Mouse (Mus musculus) limb, embryonic 11.5 days (tissue): ENCODE results near the gene Tbccd1. TPM values are rescaled to one million over a fixed set of nuclear protein-coding genes. Genes with fewer than 3 reads are reported as not detected.

Source experiments
- ATAC-seq: fragments of 200-750 bp; cut with Nextera tagmentation; 2 replicates; pipeline ENCODE4 v1.8.0; 2017; ENCODE audit warnings: low read depth; ENCODE audit not compliant: insufficient number of reproducible peaks, low FRiP score, low TSS enrichment
- DNase-seq: peaks from one replicate; pipeline ENCODE4 v3.0.0-alpha.2; 2015; ENCODE audit warnings: low spot score
- H3K27ac ChIP-seq: fragments of 300-500 bp; sonication (generic); replicated peaks from 2 replicates; pipeline ENCODE4 v1.5.1; 2014; ENCODE audit warnings: low read depth, mild to moderate bottlenecking, low read length
- H3K27me3 ChIP-seq: fragments of 300-500 bp; sonication (generic); 2 replicates; pipeline ENCODE4 v1.6.1; 2014; ENCODE audit warnings: mild to moderate bottlenecking, low read length, mixed read lengths; ENCODE audit not compliant: control insufficient read depth, insufficient read depth
- H3K36me3 ChIP-seq: fragments of 300-500 bp; sonication (generic); 2 replicates; pipeline ENCODE4 v1.6.1; 2014; ENCODE audit warnings: mild to moderate bottlenecking, low read length, moderate library complexity, mixed read lengths; ENCODE audit not compliant: control insufficient read depth, insufficient read depth
- H3K4me1 ChIP-seq: fragments of 300-500 bp; sonication (generic); 2 replicates; pipeline ENCODE4 v1.6.1; 2014; ENCODE audit warnings: low read length, mixed read lengths; ENCODE audit not compliant: control insufficient read depth, insufficient read depth
- H3K4me2 ChIP-seq: fragments of 300-500 bp; sonication (generic); 2 replicates; pipeline ENCODE4 v1.6.1; 2014; ENCODE audit warnings: low read depth, mild to moderate bottlenecking, moderate library complexity; ENCODE audit not compliant: severe bottlenecking
- H3K4me3 ChIP-seq: fragments of 300-500 bp; sonication (generic); 2 replicates; pipeline ENCODE4 v1.5.1; 2014; ENCODE audit warnings: low read depth, low read length
- H3K9ac ChIP-seq: fragments of 300-500 bp; sonication (generic); 2 replicates; pipeline ENCODE4 v1.6.1; 2014; ENCODE audit warnings: mild to moderate bottlenecking, low read length
- H3K9me3 ChIP-seq: fragments of 300-500 bp; sonication (generic); 2 replicates; pipeline ENCODE4 v1.6.1; 2016; ENCODE audit warnings: low read length; ENCODE audit not compliant: control insufficient read depth
- whole genome bisulfite sequencing: fragments of 180-500 bp; shearing (Covaris S2); extraction: QIAGEN DNeasy Blood & Tissue Kit; methylation state at CpG from one replicate; pipeline ENCODE4 v1.1.7; 2014; 5-methylcytosine and 5-hydroxymethylcytosine counted together
- polyA plus RNA-seq: library from polyadenylated mRNA; unstranded; fragments of >200 nt; fragmentation: Nextera tagmentation; extraction: Ambion mirVana; gene quantifications from 2 replicates; pipeline ENCODE4 v1.2.1, GENCODE M21; 2014

The Tbccd1 gene
- polyA plus RNA-seq, 1 experiment from 2014 or later: 39.9 TPM

DNA sequence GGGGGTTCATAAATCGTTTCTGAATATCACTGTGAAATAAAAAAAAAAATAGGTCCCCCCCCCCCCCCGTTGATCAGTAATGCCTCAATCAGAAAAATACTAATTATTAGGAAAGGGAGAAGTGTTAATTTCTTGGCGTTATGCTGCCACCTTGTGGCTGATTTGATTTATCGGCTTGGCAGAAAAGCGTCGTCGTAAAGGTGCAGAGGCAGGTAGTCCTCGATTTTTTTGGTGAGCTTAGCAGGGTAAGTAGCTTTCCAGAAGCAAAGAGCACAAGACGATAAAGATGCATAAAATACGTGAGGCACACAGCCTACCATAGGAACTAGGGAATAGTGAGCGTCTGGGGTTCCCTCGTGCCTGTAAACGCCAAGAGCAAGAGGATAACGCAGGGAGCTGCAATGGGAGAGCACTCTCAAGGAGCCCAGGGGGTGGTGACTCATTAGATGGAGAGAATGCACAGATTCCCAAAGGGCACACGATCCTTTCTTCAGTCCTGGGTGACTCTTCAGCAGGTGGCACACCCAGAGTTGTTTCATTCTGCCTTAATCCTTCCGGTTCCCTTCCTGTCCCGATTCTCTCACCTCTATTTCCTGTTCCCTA, 49.9 kb downstream of the Tbccd1 start:
- ATAC-seq (no peak), DNase-seq (peak; percentile 70)
- no peak overlapping the region for H3K27ac ChIP-seq
- no peaks in the 10 kb centered on the region for H3K4me1 ChIP-seq
- H3K36me3 ChIP-seq: no peaks in the 10 kb centered on the region
- H3K9ac ChIP-seq: no peak overlapping the region
- 17% methylated on average over 17 of the region's 17 CpGs for WGBS
- no peak overlapping the region for H3K4me2 ChIP-seq
- H3K4me3 ChIP-seq: no peak overlapping the region
- no peaks in the 10 kb centered on the region for H3K27me3 ChIP-seq
- no peaks in the 10 kb centered on the region for H3K9me3 ChIP-seq

GRCm38 (mm10) chr16:22802786-22803185, 54.7 kb downstream of the Tbccd1 start:
- no peaks in the 10 kb centered on the region for H3K4me1 ChIP-seq
- whole genome bisulfite sequencing: 85% methylated on average over 7 of the region's 7 CpGs
- DNase-seq: no peak
- H3K9ac ChIP-seq: no peak overlapping the region
- no peak overlapping the region for H3K4me2 ChIP-seq
- H3K36me3 ChIP-seq: no peaks in the 10 kb centered on the region
- H3K27me3 ChIP-seq: no peaks in the 10 kb centered on the region
- no peaks in the 10 kb centered on the region for H3K9me3 ChIP-seq
- H3K4me3 ChIP-seq: no peak overlapping the region
- no peak overlapping the region for H3K27ac ChIP-seq
- ATAC-seq: no peak

GRCm38 (mm10) chr16:22800849-22801109, 56.7 kb downstream of the Tbccd1 start:
- no peaks in the 10 kb centered on the region for H3K4me1 ChIP-seq
- no peaks in the 10 kb centered on the region for H3K27me3 ChIP-seq
- no peak overlapping the region for H3K4me3 ChIP-seq
- 76% methylated on average over 5 of the region's 5 CpGs for WGBS
- no peaks in the 10 kb centered on the region for H3K9me3 ChIP-seq
- no peaks in the 10 kb centered on the region for H3K36me3 ChIP-seq
- H3K4me2 ChIP-seq: no peak overlapping the region
- ATAC-seq (no peak), DNase-seq (no peak)
- no peak overlapping the region for H3K9ac ChIP-seq
- H3K27ac ChIP-seq: no peak overlapping the region

DNA sequence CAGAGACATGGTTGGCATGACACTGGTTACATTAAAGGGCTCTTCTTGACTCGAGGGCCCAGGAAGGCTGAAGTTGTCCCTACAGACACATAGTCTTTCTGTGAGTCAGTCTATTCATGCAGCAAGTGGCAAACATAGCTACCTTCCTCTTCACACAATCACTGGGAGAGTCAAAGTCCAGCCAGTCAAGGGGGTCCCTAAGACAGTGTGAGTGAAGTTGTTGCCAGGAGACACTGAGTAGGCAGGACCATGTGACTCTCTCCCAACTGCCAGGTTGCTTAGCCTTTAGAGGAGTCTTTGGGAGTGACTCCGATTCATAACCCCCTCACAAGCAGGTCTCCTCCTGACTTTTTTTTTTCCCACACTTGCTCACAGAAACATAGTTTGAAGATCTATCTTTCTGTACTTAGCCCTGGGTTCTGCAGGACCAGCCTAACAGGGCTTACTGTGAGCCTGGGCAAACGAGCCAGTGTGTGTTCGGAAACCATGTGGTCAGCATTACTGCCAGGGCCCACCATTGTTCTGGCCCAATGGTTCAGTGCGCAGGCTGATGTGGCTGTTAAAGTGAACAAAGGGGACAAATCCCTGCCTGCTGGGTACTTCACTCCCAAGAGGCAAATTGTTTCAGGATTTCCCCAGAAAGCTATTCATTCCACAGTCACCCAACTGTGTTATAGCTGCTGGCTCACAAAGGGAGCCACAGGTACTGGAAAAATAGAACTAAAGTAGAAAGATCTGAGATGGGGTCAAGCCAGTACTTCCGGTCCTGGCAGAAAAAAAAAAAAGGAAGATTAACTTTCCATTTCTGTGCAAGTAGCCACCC, 57.2 kb downstream of the Tbccd1 start:
- Histone ChIP-seq H3K9ac (no peak overlapping the region), H3K4me1 (no peaks in the 10 kb centered on the region), H3K27me3 (no peaks in the 10 kb centered on the region), H3K27ac (no peak overlapping the region), H3K36me3 (no peaks in the 10 kb centered on the region), H3K4me2 (no peak overlapping the region), H3K9me3 (no peaks in the 10 kb centered on the region), H3K4me3 (no peak overlapping the region)
- ATAC-seq: no peak
- WGBS: 70% methylated on average over 6 of the region's 6 CpGs
- DNase-seq: no peak

GRCm38 (mm10) chr16:22798520-22798919, 58.9 kb downstream of the Tbccd1 start:
- WGBS: 85% methylated on average over 3 of the region's 3 CpGs
- no peak overlapping the region for H3K27ac ChIP-seq
- H3K9ac ChIP-seq: no peak overlapping the region
- no peak overlapping the region for H3K4me3 ChIP-seq
- no peaks in the 10 kb centered on the region for H3K4me1 ChIP-seq
- H3K27me3 ChIP-seq: no peaks in the 10 kb centered on the region
- H3K36me3 ChIP-seq: no peaks in the 10 kb centered on the region
- no peak overlapping the region for H3K4me2 ChIP-seq
- DNase-seq: no peak
- H3K9me3 ChIP-seq: no peaks in the 10 kb centered on the region
- ATAC-seq: no peak

DNA sequence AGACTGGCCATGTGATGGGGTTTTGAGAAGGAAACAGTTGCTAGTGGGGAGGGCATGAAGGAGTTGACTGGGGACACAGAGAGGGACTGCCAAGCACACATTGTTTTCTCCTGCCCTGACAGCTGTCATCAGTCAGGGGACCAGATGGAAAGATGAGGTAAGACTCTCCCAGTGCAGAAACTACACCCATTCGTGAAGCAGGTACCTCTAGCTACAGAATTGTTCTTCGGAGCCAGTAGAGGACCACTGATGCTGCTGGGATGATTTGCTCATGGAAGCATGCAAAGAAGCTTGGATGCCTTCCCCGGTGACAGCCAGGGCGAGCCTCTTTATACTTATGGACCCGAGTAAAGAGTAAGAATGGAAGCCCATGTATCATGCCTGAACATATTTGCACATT, 59.9 kb downstream of the Tbccd1 start:
- no peak for ATAC-seq
- H3K4me3 ChIP-seq: no peak overlapping the region

DNA sequence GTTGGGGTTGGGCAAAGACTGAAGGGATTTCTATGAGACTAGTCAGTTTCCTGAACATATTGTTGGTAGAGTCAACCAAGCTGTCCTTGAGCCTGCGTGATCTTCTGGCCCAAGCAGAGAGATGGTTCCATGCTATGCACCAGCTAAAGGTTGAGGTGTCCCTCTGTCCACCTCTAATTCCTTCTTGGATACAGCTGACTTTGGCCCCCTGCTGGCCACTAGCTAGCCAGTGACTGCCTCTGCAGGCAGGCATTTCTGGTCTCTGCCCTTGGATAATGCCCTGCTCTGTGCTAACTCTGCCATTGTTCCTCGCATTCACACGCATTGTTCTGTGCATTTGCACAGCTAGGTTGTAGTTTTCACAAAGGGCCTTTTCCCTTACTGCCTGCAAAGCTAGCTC, 62.0 kb downstream of the Tbccd1 start:
- ATAC-seq: no peak
- no peak overlapping the region for H3K4me2 ChIP-seq
- no peak for DNase-seq
- no peaks in the 10 kb centered on the region for H3K4me1 ChIP-seq
- H3K4me3 ChIP-seq: no peak overlapping the region
- H3K36me3 ChIP-seq: no peaks in the 10 kb centered on the region
- H3K9ac ChIP-seq: no peak overlapping the region
- 94% methylated on average over 3 of the region's 3 CpGs for WGBS
- no peaks in the 10 kb centered on the region for H3K9me3 ChIP-seq
- H3K27me3 ChIP-seq: no peaks in the 10 kb centered on the region
- H3K27ac ChIP-seq: no peak overlapping the region

More for the DNA sequence above, 59.9 kb downstream of the Tbccd1 start:
- Histone ChIP-seq H3K36me3 (no peaks in the 10 kb centered on the region), H3K4me2 (no peak overlapping the region), H3K4me1 (no peaks in the 10 kb centered on the region), H3K9ac (no peak overlapping the region), H3K9me3 (no peaks in the 10 kb centered on the region), H3K27ac (no peak overlapping the region), H3K27me3 (no peaks in the 10 kb centered on the region)
- no peak for DNase-seq
- 84% methylated on average over 5 of the region's 5 CpGs for WGBS

DNA sequence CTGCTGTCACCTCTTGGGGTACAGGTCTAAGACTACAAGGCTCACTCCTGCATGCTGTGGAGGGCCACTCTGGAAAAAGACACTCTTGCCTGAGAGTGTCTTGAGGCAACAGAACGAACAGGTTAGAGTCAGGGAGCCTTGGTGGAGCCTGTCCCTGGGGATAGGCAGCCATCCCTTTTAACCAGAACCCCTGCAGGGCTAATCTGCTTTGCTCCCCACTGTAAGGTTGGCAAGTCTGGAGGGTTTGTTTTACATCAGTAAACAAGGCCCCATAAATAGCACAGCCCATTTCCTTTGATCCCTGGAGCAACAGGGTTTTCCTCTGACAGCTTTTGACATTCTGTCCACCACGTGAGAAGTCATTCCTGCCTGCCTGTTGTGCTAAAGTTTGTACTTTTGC, 66.2 kb downstream of the Tbccd1 start:
- ATAC-seq: no peak
- Histone ChIP-seq H3K27me3 (no peaks in the 10 kb centered on the region), H3K4me3 (no peak overlapping the region), H3K27ac (no peak overlapping the region), H3K9me3 (no peaks in the 10 kb centered on the region), H3K4me1 (no peaks in the 10 kb centered on the region), H3K36me3 (no peaks in the 10 kb centered on the region), H3K9ac (no peak overlapping the region), H3K4me2 (no peak overlapping the region)
- DNase-seq: no peak
- 11% methylated on average over 2 of the region's 2 CpGs for WGBS
